Mouse (Mus musculus) embryonic facial prominence, embryonic 15.5 days (tissue): ENCODE data around the gene Arhgap22. TPM values are rescaled to one million over a fixed set of nuclear protein-coding genes. Genes with fewer than 3 reads are reported as not detected.

Experiments used
- ATAC-seq: fragments of 200-750 bp; cut with Nextera tagmentation; 2 replicates; pipeline ENCODE4 v1.8.0; 2017; ENCODE audit warnings: low read depth, moderate TSS enrichment; ENCODE audit not compliant: insufficient number of reproducible peaks, low FRiP score, low TSS enrichment
- H3K27ac ChIP-seq: fragments of 300-500 bp; sonication (generic); replicated peaks from 2 replicates; pipeline ENCODE4 v1.5.1; 2015; ENCODE audit warnings: mild to moderate bottlenecking, inconsistent platforms
- H3K27me3 ChIP-seq: fragments of 300-500 bp; sonication (generic); 2 replicates; pipeline ENCODE4 v1.6.1; 2015; ENCODE audit warnings: inconsistent platforms
- H3K36me3 ChIP-seq: fragments of 300-500 bp; sonication (generic); 2 replicates; pipeline ENCODE4 v1.6.1; 2015; ENCODE audit warnings: mild to moderate bottlenecking, inconsistent platforms
- H3K4me1 ChIP-seq: fragments of 300-500 bp; sonication (generic); 2 replicates; pipeline ENCODE4 v1.6.1; 2015; ENCODE audit warnings: inconsistent platforms
- H3K4me2 ChIP-seq: fragments of 300-500 bp; sonication (generic); replicated peaks from 2 replicates; pipeline ENCODE4 v1.6.1; 2015; ENCODE audit warnings: mild to moderate bottlenecking, inconsistent platforms
- H3K4me3 ChIP-seq: fragments of 300-500 bp; sonication (generic); replicated peaks from 2 replicates; pipeline ENCODE4 v1.5.1; 2015; ENCODE audit warnings: mild to moderate bottlenecking, inconsistent platforms
- H3K9ac ChIP-seq: fragments of 300-500 bp; sonication (generic); 2 replicates; pipeline ENCODE4 v1.6.1; 2015; ENCODE audit warnings: inconsistent platforms
- H3K9me3 ChIP-seq: fragments of 300-500 bp; sonication (generic); replicated peaks from 2 replicates; pipeline ENCODE4 v1.6.1; 2016; ENCODE audit warnings: inconsistent platforms
- WGBS: fragments of 180-500 bp; shearing (Covaris S2); methylation state at CpG from one replicate; pipeline ENCODE4 v1.1.7; 2015; 5-methylcytosine and 5-hydroxymethylcytosine counted together
- polyA plus RNA-seq: library from polyadenylated mRNA; unstranded; fragments of >200 nt; fragmentation: Nextera tagmentation; extraction: Ambion mirVana; gene quantifications from 2 replicates; pipeline ENCODE4 v1.2.1, GENCODE M21; 2015

Gene Arhgap22
- 4.5 and 4.8 TPM in 2 replicates for polyA plus RNA-seq

DNA sequence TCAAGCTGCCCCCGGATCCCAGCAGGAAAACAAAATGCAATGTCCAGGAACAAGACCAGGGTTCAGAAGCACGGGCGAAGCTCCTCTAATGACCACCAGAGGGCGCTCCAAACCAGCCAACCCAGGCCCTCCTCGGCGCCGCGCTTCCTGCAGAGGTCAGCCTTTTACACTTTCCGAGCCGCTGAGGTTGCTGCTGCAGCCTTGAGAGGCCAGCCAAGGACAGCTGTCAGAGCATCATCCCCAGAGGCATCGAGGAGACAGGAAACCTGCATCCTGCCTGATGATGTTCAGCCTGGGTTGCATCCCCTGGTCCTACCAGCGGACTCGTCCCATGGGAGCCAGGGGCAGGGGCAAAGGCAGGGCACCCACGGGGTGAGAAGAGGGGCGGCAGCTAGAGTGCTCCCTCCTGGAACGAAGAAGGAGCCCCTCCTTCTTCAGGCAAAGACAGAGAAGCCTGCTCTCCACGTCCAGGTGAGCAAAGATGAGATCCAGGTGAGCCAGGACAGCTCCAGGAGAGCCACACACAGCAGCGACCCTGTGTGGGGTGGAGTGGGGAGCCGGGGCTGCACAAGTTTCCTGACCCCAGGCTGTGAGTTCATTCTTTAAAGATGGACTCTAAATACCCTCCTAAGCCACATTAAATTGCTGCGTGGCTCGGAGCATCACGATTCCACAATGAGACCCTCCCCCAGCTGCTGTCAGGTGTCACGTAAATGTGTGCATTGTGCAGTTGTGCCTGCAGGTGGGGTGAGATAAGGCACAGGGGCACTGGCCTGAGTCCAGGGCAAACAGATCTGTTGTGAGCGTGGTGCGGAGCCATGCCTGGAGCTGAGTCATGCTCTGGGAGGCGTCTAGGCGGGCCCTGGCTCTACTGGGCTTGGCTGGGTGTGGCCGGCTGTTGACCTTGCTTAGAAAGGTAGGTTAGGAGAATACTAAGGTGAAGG, at the start of gene Arhgap22:
Gene Arhgap22 (plus strand): TSS at position 204 of the 944 bp plus-strand sequence.
- peaks cover 10% of the 10 kb centered on the region for H3K4me1 ChIP-seq
- H3K27me3 ChIP-seq = peaks cover 19% of the 10 kb centered on the region
- 12% methylated on average over 28 of the region's 28 CpGs for WGBS
- H3K27ac ChIP-seq = no peak within 1 kb of the TSS
- H3K36me3 ChIP-seq = no peaks in the 10 kb centered on the region
- peak; percentile 61; the same call in 1 of the 2 replicates for ATAC-seq
- H3K4me2 ChIP-seq = peak within 1 kb of the TSS; percentile 31
- no peaks in the 10 kb centered on the region for H3K9me3 ChIP-seq
- no peak within 1 kb of the TSS for H3K9ac ChIP-seq
- no peak within 1 kb of the TSS for H3K4me3 ChIP-seq

DNA sequence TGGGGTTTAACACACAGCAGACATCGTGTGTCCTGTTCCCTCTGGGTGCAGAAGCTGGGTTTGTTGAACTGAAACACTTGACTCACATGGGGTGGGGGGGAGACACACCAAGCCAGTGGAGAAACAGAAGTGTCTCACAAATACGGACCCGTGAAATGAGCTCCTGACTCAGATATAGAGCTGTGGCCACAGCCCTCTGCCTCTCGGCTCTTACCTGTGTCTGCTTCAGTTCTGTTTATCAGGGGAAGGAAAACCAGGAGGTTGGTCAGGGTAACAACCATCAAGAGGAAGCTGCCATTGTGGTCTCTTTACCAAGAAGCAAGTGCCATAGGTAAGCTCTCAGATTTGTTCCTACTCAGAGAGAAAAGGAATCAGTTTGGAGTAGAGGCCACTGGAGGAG, 45.1 kb upstream of the Arhgap22 start:
- no peak overlapping the region for H3K27ac ChIP-seq
- WGBS = 80% methylated on average over 4 of the region's 4 CpGs
- ATAC-seq = no peak

DNA sequence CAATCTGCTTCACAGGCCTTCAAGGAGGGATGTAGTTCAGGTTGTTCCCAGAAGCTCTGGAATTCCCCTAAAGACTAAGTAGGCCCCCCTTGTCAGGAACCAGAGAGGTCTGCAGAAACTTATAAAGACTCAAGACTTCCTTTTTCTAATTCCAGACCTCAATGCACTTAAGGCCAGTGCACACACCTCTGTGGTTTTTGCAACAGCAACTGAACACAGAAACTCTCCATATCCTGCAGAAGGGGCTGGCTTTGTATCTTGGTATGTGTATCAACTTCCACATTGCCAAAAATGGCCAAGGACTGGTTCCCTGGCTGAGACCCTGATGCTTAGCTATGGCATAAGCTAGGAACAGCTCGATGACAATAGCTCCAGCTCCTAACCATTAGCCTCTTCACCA, 41.9 kb upstream of the Arhgap22 start:
- Histone ChIP-seq H3K9ac (no peak overlapping the region), H3K4me3 (no peak overlapping the region), H3K9me3 (no peaks in the 10 kb centered on the region), H3K36me3 (no peaks in the 10 kb centered on the region), H3K27ac (no peak overlapping the region), H3K27me3 (no peaks in the 10 kb centered on the region), H3K4me1 (no peaks in the 10 kb centered on the region), H3K4me2 (no peak overlapping the region)
- ATAC-seq = no peak
- WGBS = 77% methylated on average over 1 of the region's 1 CpGs

More for the DNA sequence above, 45.1 kb upstream of the Arhgap22 start:
- Histone ChIP-seq H3K36me3 (no peaks in the 10 kb centered on the region), H3K27me3 (no peaks in the 10 kb centered on the region), H3K4me2 (no peak overlapping the region), H3K9ac (no peak overlapping the region), H3K4me3 (no peak overlapping the region), H3K4me1 (no peaks in the 10 kb centered on the region), H3K9me3 (no peaks in the 10 kb centered on the region)

DNA sequence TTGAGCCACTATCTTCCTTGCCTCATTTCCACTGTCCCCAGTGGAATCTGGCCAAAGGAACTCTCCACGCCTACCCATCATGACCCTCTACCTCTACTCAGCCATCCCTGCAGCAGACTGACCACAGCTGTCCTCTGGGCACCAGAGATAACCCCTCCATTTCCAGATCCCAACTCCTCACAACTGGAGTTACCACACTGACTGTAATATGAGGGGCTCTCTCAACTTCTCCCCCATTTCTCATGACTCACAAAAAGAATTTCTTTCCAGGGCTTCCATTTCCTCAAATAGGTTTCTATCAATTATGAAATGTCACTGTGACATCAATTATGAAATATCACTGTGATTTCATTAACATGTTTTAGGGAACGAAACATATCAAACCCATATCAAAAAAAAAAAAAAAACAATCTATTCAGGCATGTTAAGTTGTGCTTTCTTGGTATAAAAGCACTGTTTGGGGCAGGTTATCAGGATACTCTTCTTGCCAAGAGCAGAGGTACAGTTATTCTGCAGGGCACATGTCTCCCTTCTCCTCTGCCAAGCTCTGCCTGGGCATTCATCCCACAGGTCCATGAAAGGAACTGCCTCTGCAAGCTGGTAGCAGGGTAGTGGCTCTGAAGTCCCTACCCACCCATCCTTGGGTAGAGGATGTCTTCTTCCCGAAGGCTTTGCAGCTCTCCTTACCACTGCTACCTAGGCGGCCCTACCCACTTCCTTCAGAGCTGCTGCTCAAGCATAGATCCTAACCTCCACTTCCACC, 38.6 kb upstream of the Arhgap22 start:
- Histone ChIP-seq H3K27ac (no peak overlapping the region), H3K4me1 (no peaks in the 10 kb centered on the region), H3K36me3 (no peaks in the 10 kb centered on the region), H3K9me3 (no peaks in the 10 kb centered on the region), H3K4me2 (no peak overlapping the region), H3K4me3 (no peak overlapping the region), H3K9ac (no peak overlapping the region), H3K27me3 (no peaks in the 10 kb centered on the region)
- 72% methylated on average over 4 of the region's 4 CpGs for WGBS
- no peak for ATAC-seq

DNA sequence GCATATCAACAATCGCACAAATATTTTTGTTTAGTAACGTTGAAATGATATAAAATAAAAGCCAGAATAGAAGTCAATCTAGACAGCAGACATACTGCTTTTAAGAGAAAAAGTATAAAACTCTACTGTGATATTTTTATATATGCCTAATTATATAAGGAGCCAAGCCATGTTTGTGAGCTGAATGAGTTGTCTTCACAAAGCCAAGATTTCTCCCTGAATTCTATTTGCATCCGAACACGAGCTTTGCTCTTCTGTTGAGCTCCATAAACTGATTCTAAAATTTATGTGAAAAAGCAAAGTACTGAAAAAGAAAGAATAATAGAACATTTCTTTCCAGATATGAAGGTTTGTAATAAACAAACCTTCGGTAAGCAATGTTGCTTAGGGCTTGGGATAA, 33.7 kb upstream of the Arhgap22 start:
- Histone ChIP-seq H3K27me3 (no peaks in the 10 kb centered on the region), H3K9ac (no peak overlapping the region), H3K4me1 (no peaks in the 10 kb centered on the region), H3K9me3 (no peaks in the 10 kb centered on the region), H3K4me3 (no peak overlapping the region), H3K36me3 (no peaks in the 10 kb centered on the region), H3K27ac (no peak overlapping the region), H3K4me2 (no peak overlapping the region)
- WGBS = 81% methylated on average over 5 of the region's 5 CpGs
- no peak for ATAC-seq

DNA sequence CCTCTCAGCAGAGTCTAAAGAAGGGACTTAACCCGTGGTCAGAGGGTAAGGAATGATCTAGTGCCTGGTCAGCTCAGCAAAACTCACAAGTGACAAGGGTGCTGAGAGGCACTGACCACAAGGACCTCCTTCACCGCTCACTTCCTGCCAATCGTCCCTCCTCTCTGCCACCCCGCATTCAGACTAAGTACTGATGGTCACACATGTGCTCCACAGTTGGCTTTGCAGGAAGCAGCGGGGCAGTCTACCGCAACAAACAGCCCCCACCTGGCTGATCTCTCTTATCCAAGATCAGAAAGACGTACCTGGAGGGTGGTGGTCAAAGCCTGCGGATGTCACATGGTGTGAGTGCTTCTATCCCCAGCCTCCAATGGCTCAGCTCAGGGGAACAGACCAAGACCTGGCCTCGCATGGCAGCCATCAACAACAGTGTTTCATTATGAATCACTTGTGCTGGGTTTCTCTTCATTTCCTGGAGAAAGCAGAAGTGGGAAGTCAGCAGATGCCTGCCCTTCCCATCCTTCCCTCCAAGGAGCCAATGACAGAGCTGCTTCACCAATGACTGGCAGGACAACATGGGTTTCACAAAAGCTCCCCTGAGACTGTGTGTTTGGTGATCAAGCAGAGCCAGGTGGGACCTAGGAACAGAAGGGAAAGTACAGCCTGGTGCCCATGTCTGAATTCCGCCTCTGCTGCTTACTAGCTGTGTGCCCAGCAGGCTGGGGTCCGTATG, 28.6 kb upstream of the Arhgap22 start, which contains the start of gene Wdfy4:
Gene Wdfy4 (minus strand): TSS at position 441 of the 733 bp plus-strand sequence.
- H3K4me1 ChIP-seq = no peaks in the 10 kb centered on the region
- 90% methylated on average over 11 of the region's 11 CpGs for WGBS
- no peak within 1 kb of the TSS for H3K27ac ChIP-seq
- H3K4me3 ChIP-seq = no peak within 1 kb of the TSS
- H3K4me2 ChIP-seq = no peak within 1 kb of the TSS
- ATAC-seq = no peak
- no peaks in the 10 kb centered on the region for H3K27me3 ChIP-seq
- H3K9ac ChIP-seq = no peak within 1 kb of the TSS
- H3K36me3 ChIP-seq = no peaks in the 10 kb centered on the region
- no peaks in the 10 kb centered on the region for H3K9me3 ChIP-seq

DNA sequence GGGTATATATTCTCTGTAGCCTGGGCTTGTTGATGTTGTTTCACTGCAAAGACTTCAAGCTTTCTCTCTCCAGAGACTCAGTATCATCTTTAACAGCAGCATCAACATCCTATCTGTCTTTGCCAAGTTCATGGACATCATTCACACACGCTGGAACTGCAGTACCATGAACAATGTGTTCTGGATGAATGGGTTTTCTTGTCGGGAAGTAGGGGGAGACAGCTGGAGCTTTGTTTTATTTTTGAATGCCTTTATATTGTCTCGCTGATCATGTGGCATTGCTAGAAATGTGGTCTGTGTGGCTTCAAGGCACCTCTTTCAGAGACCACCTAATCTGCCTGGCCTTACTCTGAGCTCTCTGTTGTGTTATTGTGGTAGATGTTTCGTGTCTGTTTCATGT, 26.6 kb upstream of the Arhgap22 start:
- no peak overlapping the region for H3K4me2 ChIP-seq
- no peak overlapping the region for H3K27ac ChIP-seq
- WGBS = 41% methylated on average over 4 of the region's 4 CpGs
- H3K27me3 ChIP-seq = no peaks in the 10 kb centered on the region
- no peaks in the 10 kb centered on the region for H3K36me3 ChIP-seq
- no peaks in the 10 kb centered on the region for H3K4me1 ChIP-seq
- no peaks in the 10 kb centered on the region for H3K9me3 ChIP-seq
- H3K4me3 ChIP-seq = no peak overlapping the region
- no peak for ATAC-seq
- H3K9ac ChIP-seq = no peak overlapping the region

DNA sequence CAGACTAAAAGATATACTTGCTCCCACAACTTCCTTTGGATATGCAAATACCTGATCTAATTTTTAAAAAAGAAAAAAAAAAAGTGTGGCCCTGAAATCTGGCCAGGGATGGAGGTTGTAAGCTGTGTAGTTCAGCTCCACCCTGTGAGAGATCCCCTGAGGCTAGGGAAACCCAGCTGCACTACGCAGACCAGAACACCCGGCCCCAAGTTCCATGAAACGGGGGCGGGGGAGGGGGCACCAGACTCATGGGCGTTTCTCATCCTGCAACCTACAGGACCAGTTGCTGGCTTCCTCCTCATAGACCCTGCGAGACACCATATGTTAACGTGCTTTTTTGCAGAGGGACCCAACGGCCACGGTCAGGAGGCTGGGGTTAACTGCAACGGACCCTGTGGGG, 24.6 kb upstream of the Arhgap22 start:
- Histone ChIP-seq H3K36me3 (no peaks in the 10 kb centered on the region), H3K9me3 (no peaks in the 10 kb centered on the region), H3K27ac (no peak overlapping the region), H3K4me2 (no peak overlapping the region), H3K9ac (no peak overlapping the region), H3K4me3 (no peak overlapping the region), H3K4me1 (no peaks in the 10 kb centered on the region), H3K27me3 (no peaks in the 10 kb centered on the region)
- no peak for ATAC-seq
- 48% methylated on average over 10 of the region's 10 CpGs for WGBS

DNA sequence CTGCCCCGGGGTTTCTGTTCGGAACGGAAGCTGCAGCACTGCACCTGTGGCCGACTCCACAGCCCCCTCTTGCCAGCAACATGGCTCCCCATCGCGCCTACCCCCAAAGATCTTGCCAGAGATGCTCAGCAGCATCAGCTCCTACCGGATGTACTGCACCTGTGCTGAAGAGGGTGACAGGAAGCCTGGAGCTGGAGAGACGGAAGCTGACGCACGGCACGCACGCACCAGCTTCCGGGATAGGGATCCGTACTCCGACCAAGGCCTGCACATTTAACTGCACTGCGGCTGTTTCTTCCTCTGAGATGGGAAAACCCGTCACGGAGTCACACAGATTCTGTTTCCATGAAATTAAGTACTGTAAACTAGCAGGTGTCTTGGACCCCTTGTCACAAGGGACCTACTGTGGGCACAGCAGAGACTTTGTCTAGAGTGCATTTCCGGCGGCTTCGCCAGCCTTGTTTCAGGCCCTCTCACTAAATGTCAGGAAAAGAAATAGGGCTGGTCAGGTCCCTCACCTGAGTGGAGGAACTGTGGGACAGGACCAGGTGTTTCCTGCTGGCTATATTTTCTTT, 23.9 kb upstream of the Arhgap22 start:
- no peak for ATAC-seq
- no peaks in the 10 kb centered on the region for H3K36me3 ChIP-seq
- no peak overlapping the region for H3K9ac ChIP-seq
- no peaks in the 10 kb centered on the region for H3K4me1 ChIP-seq
- H3K9me3 ChIP-seq = no peaks in the 10 kb centered on the region
- WGBS = 89% methylated on average over 21 of the region's 21 CpGs
- no peak overlapping the region for H3K27ac ChIP-seq
- no peaks in the 10 kb centered on the region for H3K27me3 ChIP-seq
- H3K4me2 ChIP-seq = no peak overlapping the region
- no peak overlapping the region for H3K4me3 ChIP-seq

DNA sequence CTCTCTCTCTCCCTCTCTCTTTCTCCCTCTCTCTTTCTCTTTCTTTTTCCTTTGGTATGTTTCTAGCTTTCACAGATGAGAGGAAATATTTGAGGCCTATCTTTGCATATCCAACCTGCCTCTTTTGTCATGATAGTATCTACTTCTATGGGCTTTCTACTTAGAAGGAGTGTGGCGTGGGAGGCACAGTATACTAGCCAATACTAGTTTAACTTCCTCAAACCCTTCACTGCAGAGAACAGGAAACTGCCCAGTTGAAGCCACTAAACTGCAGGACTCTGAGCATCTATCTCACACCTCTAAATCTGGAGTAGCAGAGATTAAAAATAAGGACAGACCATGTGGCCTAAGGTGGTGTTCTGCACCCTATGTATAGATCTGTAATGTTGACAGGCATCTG, 23.2 kb upstream of the Arhgap22 start:
- Histone ChIP-seq H3K27me3 (no peaks in the 10 kb centered on the region), H3K4me3 (no peak overlapping the region), H3K9me3 (no peaks in the 10 kb centered on the region), H3K27ac (no peak overlapping the region), H3K4me2 (no peak overlapping the region), H3K36me3 (no peaks in the 10 kb centered on the region), H3K9ac (no peak overlapping the region), H3K4me1 (no peaks in the 10 kb centered on the region)
- WGBS = 80% methylated on average over 1 of the region's 1 CpGs
- ATAC-seq = no peak

DNA sequence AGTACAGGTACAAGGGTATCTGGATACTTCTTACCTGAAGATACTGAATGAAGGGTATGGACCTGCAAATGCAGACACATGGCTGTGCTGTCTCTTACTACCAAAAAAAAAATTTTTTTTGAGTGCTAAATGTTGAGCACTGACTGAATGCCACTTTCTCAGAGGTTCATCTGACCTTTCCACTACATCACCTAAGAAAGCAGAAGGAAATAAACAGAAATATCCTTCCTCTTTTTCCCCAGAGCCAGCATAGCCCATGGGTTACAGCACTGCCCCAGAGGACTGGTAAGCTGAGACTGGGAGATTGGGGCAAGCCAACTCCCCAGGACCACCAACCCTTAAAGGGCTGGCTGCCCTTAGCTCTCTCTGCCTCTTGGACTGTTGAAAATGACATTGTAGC, 20.1 kb upstream of the Arhgap22 start:
- H3K27ac ChIP-seq = no peak overlapping the region
- no peak overlapping the region for H3K4me2 ChIP-seq
- no peaks in the 10 kb centered on the region for H3K4me1 ChIP-seq

More for the DNA sequence above, 20.1 kb upstream of the Arhgap22 start:
- no peak overlapping the region for H3K4me3 ChIP-seq
- H3K27me3 ChIP-seq = no peaks in the 10 kb centered on the region
- no peaks in the 10 kb centered on the region for H3K36me3 ChIP-seq
- no peak overlapping the region for H3K9ac ChIP-seq
- no peaks in the 10 kb centered on the region for H3K9me3 ChIP-seq
- ATAC-seq = no peak
